Mouse (Mus musculus) mature B cell (primary cell): ENCODE measurements around the gene Jun.

Source experiments
- in situ Hi-C: fragments of 300-500 bp; cut with MboI; formaldehyde crosslinking; loops from 2 replicates; pipeline ENCODE4 v1.14.3; 2019

Gene Jun

GRCm38 (mm10) chr4:95074319-95074718, 22.3 kb upstream of the Jun start:
- in situ Hi-C loops, result no loop called here

GRCm38 (mm10) chr4:95073214-95073750, 21.3 kb upstream of the Jun start:
- in situ Hi-C loops, result no loop called here

- in situ Hi-C loops, result no loop called here
Measured at GRCm38 (mm10) chr4:95070407-95070806, 18.4 kb upstream of the Jun start.

DNA sequence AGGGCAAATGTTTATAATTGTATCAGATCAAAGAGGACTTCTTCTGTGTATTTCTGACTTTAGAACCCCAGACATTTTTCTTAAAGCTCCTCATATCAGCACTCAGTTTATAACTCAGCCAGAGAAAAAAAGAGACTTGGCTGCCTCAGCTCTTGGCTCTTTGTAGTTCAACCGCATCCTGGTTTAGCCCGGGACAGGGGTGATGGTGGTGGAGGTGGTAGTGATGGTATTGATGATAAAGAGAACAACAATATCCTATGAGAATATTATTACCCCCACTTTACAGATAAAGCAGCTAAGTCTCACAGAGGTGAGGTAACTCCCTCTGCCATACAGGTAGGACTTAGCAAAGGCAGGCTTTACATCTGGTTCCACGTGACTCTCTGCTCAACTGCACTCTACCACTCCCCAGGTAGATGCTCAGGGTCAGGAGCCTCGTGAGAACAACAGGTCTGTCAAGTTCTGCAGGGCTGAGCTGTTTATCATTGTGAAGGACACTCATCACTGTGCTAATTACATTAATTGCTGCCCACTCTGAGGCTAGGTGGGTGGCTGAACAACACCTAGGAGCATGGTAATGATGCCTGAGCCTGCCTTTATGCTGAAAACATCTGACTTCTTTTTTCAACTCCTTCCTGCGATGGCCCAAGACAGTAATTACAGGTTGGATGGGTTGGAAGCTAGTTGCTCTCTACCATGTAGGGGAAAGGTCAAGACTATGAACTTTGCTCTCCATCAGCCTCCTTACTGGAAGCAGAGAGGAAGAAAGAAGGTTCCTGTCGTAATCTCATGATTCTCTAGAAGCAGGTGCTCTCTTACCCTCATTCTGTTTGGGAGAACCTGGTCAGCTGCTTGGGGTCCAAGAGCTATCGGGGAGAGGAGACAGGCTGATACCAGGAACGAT, 16.3 kb upstream of the Jun start:
- in situ Hi-C loops, result no loop called here

DNA sequence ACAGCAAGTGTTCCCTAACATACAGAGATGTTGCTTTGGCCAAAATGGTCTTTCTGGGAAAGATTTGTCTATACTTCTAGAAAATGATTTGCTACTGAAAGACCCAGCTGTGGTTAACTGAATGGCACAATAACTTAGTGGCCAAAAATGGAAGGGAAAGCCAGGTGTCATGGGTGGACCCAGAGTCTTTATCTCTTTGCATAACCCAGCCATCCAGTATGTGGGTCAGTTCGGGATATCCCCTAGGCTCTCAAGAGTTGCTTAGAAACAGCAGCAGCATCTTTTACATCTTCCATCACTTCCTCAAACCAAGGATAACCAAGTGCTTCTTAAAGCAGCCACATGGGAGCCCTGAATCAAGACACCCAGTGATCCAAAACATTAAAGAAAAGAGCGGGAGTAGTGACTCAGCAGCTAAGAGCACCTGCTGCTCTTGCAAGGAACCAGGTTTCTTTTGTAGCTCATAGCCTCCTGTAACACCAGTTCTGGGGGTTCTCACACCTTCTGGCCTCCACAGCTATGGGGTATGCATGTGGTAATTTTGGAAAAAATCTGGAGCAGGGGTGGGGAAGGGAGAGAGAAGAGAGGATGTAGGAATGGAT, 11.7 kb upstream of the Jun start:
- in situ Hi-C loops, result no loop called here

DNA sequence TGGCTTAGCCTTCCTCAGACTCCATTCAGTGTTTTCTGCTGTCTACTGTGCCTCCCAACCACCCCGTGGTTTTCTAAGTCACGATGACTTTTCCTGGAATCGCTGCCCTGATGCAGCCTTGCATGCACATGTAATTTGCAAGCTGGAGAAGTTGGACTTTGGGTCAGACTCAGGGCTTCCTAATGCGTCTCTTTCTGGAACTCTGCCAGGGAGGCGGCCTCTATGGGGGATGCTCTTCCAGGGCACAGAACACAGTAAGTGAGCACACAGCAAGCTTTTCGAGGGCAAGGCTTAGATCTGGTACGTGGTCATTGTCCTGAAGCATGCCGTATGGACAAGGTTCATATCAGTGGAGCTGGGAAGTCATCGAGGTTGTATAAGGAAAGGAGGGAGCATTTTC, 10.9 kb upstream of the Jun start:
- in situ Hi-C loops, result no loop called here

DNA sequence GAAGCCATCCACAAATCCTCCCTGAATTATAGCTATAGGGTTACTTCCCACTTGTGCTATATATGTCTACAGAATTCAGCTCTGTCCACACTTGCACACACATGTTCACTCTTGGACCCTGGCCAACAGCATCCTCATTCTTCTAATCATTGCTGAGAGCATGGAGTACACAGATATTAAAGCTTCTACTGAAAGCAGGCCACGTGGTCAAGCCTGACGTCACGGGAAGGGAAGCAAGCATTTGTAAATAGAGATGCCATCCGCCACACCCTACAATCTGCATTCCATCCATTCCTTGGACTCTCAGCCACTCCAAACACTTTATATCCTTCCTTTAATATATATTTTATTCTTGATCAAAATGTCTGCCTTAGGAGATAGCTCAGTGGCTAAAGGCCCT, 5.2 kb upstream of the Jun start:
- in situ Hi-C loops, result loop anchor here (10.0 kb wide), 2 partner anchors 98 to 158 kb away; no protein-coding TSS in a partner anchor

DNA sequence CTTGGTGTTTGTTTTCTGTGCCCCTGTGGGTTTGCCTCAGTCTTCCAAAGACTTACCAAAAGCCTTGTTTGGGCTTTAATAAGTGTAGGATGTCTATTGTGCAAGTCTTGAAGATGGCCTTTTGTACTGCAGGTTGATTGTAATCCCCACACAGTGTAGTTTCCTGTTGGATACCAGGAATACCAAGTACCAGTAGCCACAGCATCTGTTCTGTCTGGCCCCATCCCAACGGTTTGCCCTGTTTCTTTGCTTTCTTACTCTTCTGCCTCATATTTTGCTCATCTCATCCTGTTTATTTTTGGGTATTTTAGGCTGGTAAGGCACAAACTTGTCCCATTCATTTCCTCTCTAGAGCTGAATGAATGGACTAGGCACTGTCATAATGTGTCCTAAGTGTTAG, 3.3 kb upstream of the Jun start:
- in situ Hi-C loops, result loop anchor here (10.0 kb wide), 2 partner anchors 100 to 160 kb away; no protein-coding TSS in a partner anchor

GRCm38 (mm10) chr4:95054336-95054735, 2.3 kb upstream of the Jun start:
- in situ Hi-C loops, result loop anchor here (10.0 kb wide), 2 partner anchors 100 to 160 kb away; no protein-coding TSS in a partner anchor

DNA sequence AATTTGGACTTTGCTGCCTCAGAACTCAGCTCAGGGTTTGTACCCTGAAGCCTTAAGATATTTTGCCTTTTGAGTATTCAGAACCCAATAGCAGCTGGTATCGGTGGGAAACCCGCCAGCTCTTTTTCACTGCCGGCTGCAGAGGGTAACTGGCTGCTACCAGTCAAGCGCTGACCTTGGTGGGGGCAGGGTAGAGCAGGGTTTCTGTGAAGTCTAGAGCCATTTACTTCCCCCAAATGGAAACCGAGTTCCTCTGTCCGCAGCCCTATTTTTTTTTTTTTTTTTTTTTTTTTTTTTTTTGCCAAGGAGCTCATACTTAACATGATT, 1.7 kb upstream of the Jun start:
- in situ Hi-C loops, result loop anchor here (10.0 kb wide), 2 partner anchors 101 to 161 kb away; no protein-coding TSS in a partner anchor

DNA sequence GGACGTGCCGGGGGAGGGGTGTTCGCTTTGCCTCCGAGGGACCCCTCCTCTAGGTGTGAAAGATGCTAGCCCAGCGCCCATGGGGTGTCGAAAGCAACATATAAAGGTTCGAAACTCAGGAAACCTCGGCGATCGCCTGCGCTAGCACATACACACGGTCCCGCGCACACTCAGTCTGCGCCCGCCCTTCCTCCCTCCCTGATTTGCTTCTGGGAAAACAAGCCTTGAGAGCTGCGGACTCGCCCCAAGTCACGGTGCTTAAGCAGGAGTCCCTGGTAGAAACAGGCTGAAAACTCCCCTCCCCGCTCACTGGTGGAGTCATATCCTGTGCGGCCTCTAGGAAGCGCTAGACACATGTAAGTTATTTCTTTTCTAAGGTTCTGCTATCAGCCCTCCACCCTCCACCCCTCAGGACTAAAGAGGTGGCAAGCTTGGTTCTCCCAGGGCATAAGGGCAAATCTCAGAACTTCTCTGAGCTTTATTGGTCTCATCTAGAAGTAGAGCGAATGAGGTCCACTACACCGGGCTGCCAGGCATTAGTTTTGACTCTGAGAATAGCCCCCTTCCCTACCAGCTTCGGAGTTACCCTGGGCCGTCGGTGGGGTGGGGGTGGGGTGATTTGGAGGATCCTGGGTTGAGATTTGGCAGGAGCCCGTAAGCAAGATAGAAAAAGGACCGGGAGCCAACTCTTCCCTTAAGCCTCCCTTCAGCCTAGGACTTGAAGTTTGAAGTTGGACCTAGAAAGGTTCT, 1.2 kb upstream of the Jun start:
- in situ Hi-C loops, result loop anchor here (10.0 kb wide), 2 partner anchors 102 to 162 kb away; no protein-coding TSS in a partner anchor

DNA sequence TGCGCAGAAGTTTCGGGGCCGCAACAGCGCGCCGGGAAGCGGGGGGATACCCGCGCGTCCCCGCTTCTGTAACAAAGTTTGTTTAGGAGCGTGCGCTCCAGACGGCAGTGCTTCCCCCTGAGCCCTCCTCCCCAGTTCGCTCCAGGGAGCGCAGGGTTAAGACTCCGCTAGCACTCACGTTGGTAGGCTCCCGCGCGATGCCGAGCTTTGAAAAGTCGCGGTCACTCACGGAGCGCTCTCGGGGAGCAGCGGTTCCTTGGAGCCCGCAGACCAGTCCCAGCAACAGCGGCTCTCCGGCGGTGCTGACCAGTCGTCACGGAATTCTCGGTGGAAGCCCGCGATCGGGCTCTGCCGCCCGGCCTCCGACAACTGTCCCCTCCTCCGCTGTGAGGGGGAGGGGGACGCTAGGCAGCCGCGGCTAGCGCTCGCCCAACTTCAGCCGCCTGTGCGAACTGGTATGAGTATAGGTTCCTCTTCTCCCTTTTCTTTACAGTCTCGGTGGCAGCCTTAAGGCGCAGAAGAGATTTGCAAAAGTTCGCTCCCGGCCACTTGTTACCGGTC, 631 bp downstream of the Jun start:
- in situ Hi-C loops, result loop anchor here (10.0 kb wide), 2 partner anchors 103 to 163 kb away; no protein-coding TSS in a partner anchor

GRCm38 (mm10) chr4:95050518-95051278, 1.3 kb downstream of the Jun start:
- in situ Hi-C loops, result loop anchor here (10.0 kb wide), 2 partner anchors 104 to 164 kb away; no protein-coding TSS in a partner anchor

GRCm38 (mm10) chr4:95049884-95050517, 2.0 kb downstream of the Jun start:
- in situ Hi-C loops, result loop anchor here (10.0 kb wide), 2 partner anchors 105 to 165 kb away; no protein-coding TSS in a partner anchor

GRCm38 (mm10) chr4:95049153-95049552, 2.9 kb downstream of the Jun start:
- in situ Hi-C loops, result no loop called here

GRCm38 (mm10) chr4:95048731-95049100, 3.3 kb downstream of the Jun start:
- in situ Hi-C loops, result no loop called here

DNA sequence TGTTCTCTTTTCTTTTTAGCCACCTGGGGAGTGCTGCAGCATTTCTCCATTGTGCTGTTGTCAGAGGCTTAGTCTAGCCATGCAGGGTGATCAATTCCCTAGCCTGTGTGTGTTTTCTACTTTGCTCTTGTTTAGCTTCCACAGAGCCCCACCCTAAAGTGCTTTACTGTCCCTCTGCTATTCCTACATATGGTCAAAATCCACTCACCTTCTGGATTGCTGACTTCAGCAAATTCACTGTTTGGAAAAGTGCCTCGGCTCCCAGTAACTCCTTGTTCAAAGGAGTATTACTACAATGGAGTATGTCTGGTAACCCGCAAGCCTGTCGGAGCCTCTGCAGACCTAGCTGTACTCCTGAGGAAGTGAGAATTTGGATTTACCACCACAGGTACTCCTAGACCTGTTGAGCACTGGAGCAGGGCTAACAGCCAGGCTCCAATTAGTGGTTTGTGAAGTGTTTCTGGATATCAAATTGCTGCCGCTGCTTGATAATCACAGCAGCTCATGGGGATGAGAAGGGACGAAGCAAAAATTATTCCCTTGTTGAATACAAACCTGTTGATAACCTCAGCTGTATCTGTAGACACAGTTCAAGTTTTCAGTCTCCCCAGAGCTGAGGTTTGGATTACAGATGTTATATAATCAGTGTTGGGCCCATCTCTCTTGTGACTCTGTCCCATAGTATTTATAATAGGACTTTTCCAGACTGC, 3.8 kb downstream of the Jun start:
- in situ Hi-C loops, result no loop called here

DNA sequence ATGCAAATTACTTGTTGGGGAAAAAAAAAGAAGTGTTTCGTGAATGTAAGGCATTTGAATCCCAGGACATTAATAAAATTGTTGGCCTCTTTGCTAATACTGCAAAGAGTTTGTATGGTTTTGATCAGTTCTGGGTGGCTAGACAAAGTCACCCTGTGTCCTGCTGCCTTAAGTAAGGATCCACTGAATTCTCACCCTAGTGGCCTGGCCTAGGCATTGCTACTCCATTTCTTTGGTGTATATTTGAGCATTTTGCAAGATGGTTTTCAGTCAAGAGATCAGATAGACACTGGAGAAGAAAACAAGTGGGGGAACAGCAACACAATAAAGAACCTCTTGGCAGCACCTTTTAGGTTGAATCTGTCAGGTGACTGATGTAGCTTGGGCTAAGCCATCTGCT, 6.9 kb downstream of the Jun start:
- in situ Hi-C loops, result no loop called here

GRCm38 (mm10) chr4:95044721-95045120, 7.3 kb downstream of the Jun start:
- in situ Hi-C loops, result no loop called here

- in situ Hi-C loops, result no loop called here
Measured at GRCm38 (mm10) chr4:95038024-95038423, 14.0 kb downstream of the Jun start.
